Mouse (Mus musculus) G1E (cell line): ENCODE measurements around the gene Fam20c. TPM values are rescaled to one million over a fixed set of nuclear protein-coding genes. Genes with fewer than 3 reads are reported as not detected.

ENCODE experiments used
- ATAC-seq: 2 replicates; pipeline ENCODE4 v1.8.0; 2016; ENCODE audit warnings: mild to moderate bottlenecking; ENCODE audit not compliant: insufficient number of reproducible peaks, poor library complexity, low FRiP score, severe bottlenecking; ENCODE audit errors: extremely low read depth
- DNase-seq: peaks from one replicate; pipeline ENCODE4 v3.0.0; 2012; ENCODE audit warnings: low spot score
- H3K27me3 ChIP-seq: 2 replicates; pipeline ENCODE4 v1.6.1; 2012; ENCODE audit warnings: mild to moderate bottlenecking, low read length, inconsistent platforms; ENCODE audit not compliant: insufficient read depth
- H3K36me3 ChIP-seq: replicated peaks from 2 replicates; pipeline ENCODE3; 2012; ENCODE audit warnings: mild to moderate bottlenecking, inconsistent platforms
- H3K4me1 ChIP-seq: 2 replicates; pipeline ENCODE4 v1.6.1; 2012; ENCODE audit warnings: low read depth, low read length, inconsistent platforms, mixed read lengths; ENCODE audit not compliant: insufficient read depth
- H3K4me3 ChIP-seq: 2 replicates; pipeline ENCODE4 v1.5.1; 2012; ENCODE audit warnings: low read depth, mild to moderate bottlenecking, inconsistent platforms, low read length, moderate library complexity, mixed read lengths
- H3K9me3 ChIP-seq: replicated peaks from 2 replicates; pipeline ENCODE4 v1.6.1; 2012; ENCODE audit warnings: inconsistent platforms
- CTCF ChIP-seq: IDR thresholded peaks from 2 replicates; pipeline ENCODE4 v1.5.1; 2012; ENCODE audit warnings: low read depth, low read length, inconsistent platforms, mixed read lengths
- GATA1 ChIP-seq: IDR thresholded peaks from 2 replicates; pipeline ENCODE4 v1.6.1; 2012; ENCODE audit warnings: borderline replicate concordance, low read length, inconsistent platforms, mixed read lengths
- GATA2 ChIP-seq: IDR thresholded peaks from 2 replicates; pipeline ENCODE4 v1.6.1; 2012; ENCODE audit warnings: low read depth, low read length, inconsistent platforms, borderline replicate concordance
- POLR2AphosphoS5 ChIP-seq: IDR thresholded peaks from 2 replicates; pipeline ENCODE4 v1.6.1; 2012; ENCODE audit warnings: low read depth, low read length, inconsistent platforms; ENCODE audit not compliant: insufficient replicate concordance
- TAL1 ChIP-seq: conservative IDR thresholded peaks from 2 replicates; pipeline ENCODE4 v1.6.1; 2012; ENCODE audit warnings: low read depth, low read length, inconsistent platforms, mixed read lengths
- polyA plus RNA-seq: library from polyadenylated mRNA; stranded (reverse); fragments of >175 nt; gene quantifications from 2 replicates; pipeline ENCODE4 v1.2.3, GENCODE M21; 2012
- total RNA-seq, 2 experiments: library from RNA; stranded (forward) in 1 of 2; stranded (reverse) in 1 of 2; fragments of 200-1000 nt in 1 of 2; fragments of >200 nt in 1 of 2; fragmentation: Nextera tagmentation in 1 of 2; gene quantifications; 2 replicates each; pipeline ENCODE4 v1.2.3; 2014 to 2017

Fam20c gene
- total RNA-seq (2014; fragmentation: Nextera tagmentation) = not detected in 2 replicates
- total RNA-seq (2017) = 0.11 TPM in 1 of 2 replicates, not detected in the other
- polyA plus RNA-seq = not detected in 2 replicates

DNA sequence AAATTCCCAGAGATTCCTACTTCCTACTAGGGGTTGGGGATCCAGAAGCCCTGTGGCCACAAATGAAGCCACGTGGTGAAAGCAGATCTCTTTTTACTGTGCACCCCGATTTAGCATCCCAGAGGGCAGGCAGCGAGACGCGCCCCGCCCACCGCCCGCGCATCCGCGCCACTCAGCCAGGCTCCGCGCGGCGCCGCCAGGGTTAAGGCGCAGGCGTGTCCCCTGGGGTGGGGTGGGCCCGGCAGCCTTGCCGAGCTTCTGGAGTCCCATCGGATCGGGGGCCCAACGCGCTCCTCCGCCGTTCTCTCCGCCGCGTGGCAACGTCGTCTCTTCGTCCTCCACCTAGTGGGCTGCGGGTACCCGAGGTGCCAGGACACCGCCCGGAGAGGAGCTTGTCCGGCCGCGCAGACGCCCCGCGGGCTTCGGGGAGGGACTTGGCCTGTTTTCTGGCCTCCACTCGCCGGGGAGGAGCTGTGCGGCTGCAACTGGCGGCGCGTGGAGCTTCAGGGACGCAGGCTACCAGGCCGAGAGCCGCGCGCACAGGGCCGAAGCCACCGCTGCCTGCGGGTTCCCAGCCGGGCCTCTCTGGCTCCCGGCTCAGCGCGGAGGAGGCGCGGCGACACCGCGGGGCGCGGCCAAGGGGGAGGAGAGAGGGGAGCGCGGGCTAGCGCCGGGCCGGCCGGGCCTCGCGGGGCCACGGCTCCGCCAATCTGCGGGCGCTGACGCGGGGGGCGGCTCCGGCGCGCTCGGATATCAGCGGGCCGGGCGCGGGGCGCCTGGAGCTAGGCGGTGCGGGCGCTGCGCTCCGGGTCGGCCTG lies at the start of gene Fam20c:
TSS of gene Fam20c (plus strand) at position 212 of the 818 bp plus-strand sequence.
- H3K9me3 ChIP-seq = peaks cover 20% of the 10 kb centered on the region
- DNase-seq (no peak), ATAC-seq (no peak)
- no peak for TF ChIP-seq CTCF
- TF ChIP-seq GATA1 = no peak
- TF ChIP-seq GATA2 = no peak
- no peak for TF ChIP-seq POLR2AphosphoS5
- TF ChIP-seq TAL1 = no peak
- no peaks in the 10 kb centered on the region for H3K36me3 ChIP-seq
- no peaks in the 10 kb centered on the region for H3K4me1 ChIP-seq
- peak within 1 kb of the TSS; percentile 15; the same call in 1 of the 2 replicates for H3K4me3 ChIP-seq
- no peaks in the 10 kb centered on the region for H3K27me3 ChIP-seq

DNA sequence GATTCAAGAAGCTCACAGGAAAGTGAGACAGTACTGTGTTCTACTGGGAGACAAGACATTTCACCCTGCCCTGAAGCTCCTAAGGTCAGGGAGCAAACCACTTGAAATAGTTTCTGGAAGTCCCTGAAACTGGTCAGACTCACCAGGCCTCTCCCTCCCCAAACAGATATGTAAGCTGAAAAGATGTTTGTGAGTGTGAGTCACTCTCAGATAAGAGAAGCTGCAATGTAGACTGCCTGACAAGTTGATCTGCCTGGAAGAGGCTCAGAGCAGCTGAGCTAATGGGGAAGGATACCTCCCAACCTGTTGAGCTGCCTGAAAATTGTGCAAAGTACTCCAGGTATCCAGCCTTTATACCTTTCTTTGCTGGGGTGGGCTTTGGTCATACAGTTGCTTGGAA lies 46.9 kb upstream of the Fam20c start:
- TF ChIP-seq TAL1 (no peak), GATA1 (no peak), POLR2AphosphoS5 (no peak), GATA2 (no peak), CTCF (no peak)
- DNase-seq (no peak), ATAC-seq (no peak)
- no peak overlapping the region for H3K4me3 ChIP-seq
- peaks cover 8% of the 10 kb centered on the region; the same call in 1 of the 2 replicates for H3K9me3 ChIP-seq
- H3K27me3 ChIP-seq = peaks cover 9% of the 10 kb centered on the region
- H3K4me1 ChIP-seq = no peaks in the 10 kb centered on the region
- H3K36me3 ChIP-seq = no peaks in the 10 kb centered on the region

DNA sequence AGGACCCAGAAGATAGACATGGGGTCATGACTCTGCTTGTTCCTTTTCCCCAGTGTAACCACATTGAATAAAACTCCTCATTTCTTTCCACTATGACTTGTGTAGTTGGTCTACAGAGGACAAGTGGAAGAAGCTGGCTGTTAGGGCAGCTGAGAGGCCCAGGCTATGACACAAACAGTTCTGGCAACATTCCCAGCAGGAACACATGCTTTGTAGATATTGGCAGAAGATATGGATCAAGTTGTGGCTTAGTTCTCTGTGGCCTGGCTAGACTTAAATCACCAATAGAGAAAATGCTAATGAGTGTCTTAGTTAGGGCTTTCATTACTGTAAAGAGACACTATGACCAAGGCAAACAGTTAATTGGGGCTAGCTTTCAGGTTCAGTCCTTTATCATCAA lies 45.7 kb upstream of the Fam20c start:
- H3K27me3 ChIP-seq = peaks cover 8% of the 10 kb centered on the region
- H3K4me1 ChIP-seq = no peaks in the 10 kb centered on the region
- H3K36me3 ChIP-seq = no peaks in the 10 kb centered on the region
- H3K9me3 ChIP-seq = peaks cover 8% of the 10 kb centered on the region; the same call in 1 of the 2 replicates
- TF ChIP-seq POLR2AphosphoS5 (no peak), TAL1 (no peak), GATA1 (no peak), GATA2 (no peak)
- ATAC-seq (no peak), DNase-seq (no peak)
- H3K4me3 ChIP-seq = no peak overlapping the region

DNA sequence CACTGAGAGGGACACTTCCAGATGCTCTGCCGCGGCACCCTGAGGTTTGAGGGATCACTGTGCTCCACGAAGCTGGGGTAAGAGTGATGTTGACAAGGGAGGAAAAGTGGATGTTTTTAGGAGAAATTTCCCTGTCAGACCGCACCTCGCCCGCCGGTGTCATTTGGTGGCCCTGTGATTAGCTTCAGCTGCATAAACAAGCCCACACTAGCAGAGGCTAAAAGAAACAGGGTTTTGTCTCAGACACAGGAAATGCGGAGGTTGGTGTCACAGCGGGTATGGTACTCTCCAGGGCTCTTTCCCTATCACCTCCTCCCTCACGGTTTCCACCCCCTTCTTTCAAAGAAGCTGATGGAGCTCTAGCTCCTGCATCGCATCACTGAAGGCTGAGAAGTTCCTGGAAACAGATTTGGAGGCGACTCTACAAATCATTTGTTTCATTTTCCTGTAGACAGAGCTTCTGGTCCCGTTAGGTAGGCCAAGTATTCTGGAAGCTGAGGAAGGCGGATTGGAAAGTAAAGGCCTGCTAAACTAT lies 38.7 kb upstream of the Fam20c start:
- no peak for DNase-seq
- Histone ChIP-seq H3K4me1 (no peaks in the 10 kb centered on the region), H3K9me3 (no peaks in the 10 kb centered on the region), H3K4me3 (no peak overlapping the region), H3K27me3 (0 out of 2 replicates have a peak, but pooled peaks cover 2% of the 10 kb centered on the region), H3K36me3 (no peaks in the 10 kb centered on the region)
- ATAC-seq = no peak
- no peak for TF ChIP-seq TAL1
- no peak for TF ChIP-seq GATA1
- TF ChIP-seq POLR2AphosphoS5 = no peak
- no peak for TF ChIP-seq GATA2
- no peak for TF ChIP-seq CTCF

DNA sequence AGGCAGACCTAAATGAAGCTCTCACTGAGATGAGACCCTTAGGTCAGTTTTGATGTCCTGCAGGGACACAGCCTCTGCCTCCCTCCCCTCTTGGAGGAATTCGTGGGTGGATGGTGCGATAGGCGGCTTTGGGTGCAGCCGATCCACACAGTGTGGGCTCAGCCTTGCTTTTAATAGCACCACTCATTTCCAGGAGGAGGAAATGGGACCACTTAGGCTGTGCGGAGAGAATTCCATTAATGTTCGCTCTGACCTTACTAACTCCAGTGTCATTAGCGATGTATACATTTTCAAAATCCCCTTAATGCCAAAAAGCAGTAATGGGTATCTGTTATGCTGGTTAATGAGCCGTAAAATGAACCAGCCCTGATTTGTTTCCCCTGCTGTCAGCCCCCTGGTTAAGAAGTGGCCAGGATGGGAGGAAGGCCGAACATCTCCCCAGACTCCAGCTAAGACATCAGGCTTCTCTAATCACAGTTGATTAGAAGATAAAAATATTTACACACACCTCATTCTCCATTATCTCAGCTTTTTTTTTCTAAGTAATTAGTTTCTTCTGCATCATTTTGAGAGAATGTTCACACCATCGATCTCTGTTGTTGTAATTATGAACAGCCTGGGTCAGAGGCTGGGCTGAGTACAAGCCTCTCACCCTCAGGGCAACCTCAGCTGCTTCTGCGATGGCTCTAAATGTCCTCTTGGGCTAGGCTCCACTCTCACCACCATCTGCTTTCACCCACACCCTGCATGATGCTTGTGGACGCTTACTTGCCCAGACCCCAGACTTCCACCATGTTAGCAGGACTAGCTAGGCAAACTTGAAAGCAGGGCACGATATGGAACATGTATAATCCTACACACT lies 33.8 kb upstream of the Fam20c start:
- H3K4me1 ChIP-seq = no peaks in the 10 kb centered on the region
- TF ChIP-seq CTCF (no peak), POLR2AphosphoS5 (no peak), TAL1 (no peak), GATA1 (no peak), GATA2 (no peak)
- ATAC-seq (no peak), DNase-seq (no peak)
- H3K36me3 ChIP-seq = no peaks in the 10 kb centered on the region
- 0 out of 2 replicates have a peak, but pooled peaks cover under 1% of the 10 kb centered on the region for H3K27me3 ChIP-seq
- no peaks in the 10 kb centered on the region for H3K9me3 ChIP-seq
- H3K4me3 ChIP-seq = no peak overlapping the region

DNA sequence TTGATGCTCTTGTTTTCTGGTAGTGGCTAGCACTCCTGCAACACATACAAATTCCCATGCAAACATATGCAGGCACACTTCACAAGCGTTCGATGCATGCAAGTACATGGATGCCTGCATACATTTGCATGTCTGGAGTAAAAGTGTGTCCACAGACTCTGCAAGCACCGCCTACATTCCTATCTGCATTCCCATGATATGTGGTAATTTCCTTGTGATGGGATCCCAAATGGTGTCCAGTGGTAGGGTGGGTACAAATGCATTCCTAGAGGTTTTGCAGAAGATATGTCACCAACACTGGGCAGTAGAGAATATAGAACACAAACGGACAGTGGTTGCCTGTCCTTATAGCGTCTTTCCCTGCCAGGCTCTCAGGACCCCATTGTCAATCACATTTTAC lies 29.9 kb upstream of the Fam20c start:
- Histone ChIP-seq H3K36me3 (no peaks in the 10 kb centered on the region), H3K9me3 (no peaks in the 10 kb centered on the region), H3K4me1 (no peaks in the 10 kb centered on the region), H3K27me3 (no peaks in the 10 kb centered on the region), H3K4me3 (no peak overlapping the region)
- ATAC-seq = no peak
- no peak for DNase-seq
- TF ChIP-seq GATA1 (no peak), TAL1 (no peak), POLR2AphosphoS5 (no peak), GATA2 (no peak), CTCF (no peak)
